Mouse (Mus musculus): ENCODE results near the gene Krtap11-1.

- TF ChIP-seq POLR2A (IDR thresholded peaks at IDR 0.05; ENCODE audit: low read depth, low read length) (no peak), CTCF (conservative IDR thresholded peaks at IDR 0.05; ENCODE audit: insufficient read depth, insufficient read length, low read depth, low read length) (no peak)
Measured at GRCm38 (mm10) chr16:89587209-89587608, 16.2 kb upstream of the Krtap11-1 start.

All from kidney, adult 2 months (tissue).